Mouse (Mus musculus) liver, adult 2 months (tissue): ENCODE results near the gene Styk1.

Experiments used
- CTCF ChIP-seq: fragments of 200-500 bp; IDR thresholded peaks from 2 replicates; pipeline ENCODE4 v1.5.1; 2011; ENCODE audit warnings: low read depth, low read length, control low read depth
- POLR2A ChIP-seq: fragments of 200-500 bp; IDR thresholded peaks from 2 replicates; pipeline ENCODE4 v1.6.1; 2011; ENCODE audit warnings: low read length, control low read depth; ENCODE audit not compliant: insufficient read depth; ENCODE audit errors: extremely low read depth

DNA sequence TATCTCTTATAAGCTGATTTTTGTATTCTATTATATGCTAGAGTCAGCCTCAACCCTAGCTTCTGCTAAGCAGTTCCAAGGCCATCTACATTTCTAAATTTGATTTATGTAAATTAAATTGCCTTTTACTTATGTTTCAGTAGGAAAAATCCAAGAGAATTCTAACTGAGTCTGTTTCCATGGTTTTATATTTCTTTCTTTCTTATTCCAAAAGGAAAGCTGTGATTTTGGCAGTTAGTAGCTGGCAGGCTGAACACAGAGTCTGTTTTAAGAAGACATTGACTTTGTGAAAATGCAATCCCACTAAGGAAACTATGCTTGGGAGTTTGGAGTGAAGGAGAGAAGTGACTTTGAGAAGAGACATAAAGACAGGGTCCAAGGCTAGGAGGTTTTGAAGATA is 49.2 kb upstream of the Styk1 start:
- TF ChIP-seq POLR2A (no peak), CTCF (no peak)
